Mouse (Mus musculus) forebrain, embryonic 12.5 days (tissue): ENCODE results near the gene Lrrc73. TPM values are rescaled to one million over a fixed set of nuclear protein-coding genes. Genes with fewer than 3 reads are reported as not detected.
A peak's percentile ranks its signal among the peaks of the same experiment; 100 is the strongest.

Source experiments
- ATAC-seq: fragments of 200-750 bp; cut with Nextera tagmentation; 2 replicates; pipeline ENCODE4 v1.8.0; 2017; ENCODE audit warnings: moderate TSS enrichment; ENCODE audit not compliant: low FRiP score
- H3K27ac ChIP-seq: fragments of 300-500 bp; sonication (generic); 2 replicates; pipeline ENCODE4 v1.5.1; 2016; ENCODE audit warnings: mild to moderate bottlenecking
- H3K27me3 ChIP-seq: fragments of 300-500 bp; sonication (generic); 2 replicates; pipeline ENCODE4 v1.6.1; 2016; ENCODE audit warnings: mild to moderate bottlenecking
- H3K36me3 ChIP-seq: fragments of 300-500 bp; sonication (generic); replicated peaks from 2 replicates; pipeline ENCODE4 v1.6.1; 2016; ENCODE audit warnings: mild to moderate bottlenecking
- H3K4me1 ChIP-seq: fragments of 300-500 bp; sonication (generic); 2 replicates; pipeline ENCODE4 v1.6.1; 2016
- H3K4me2 ChIP-seq: fragments of 300-500 bp; sonication (generic); 2 replicates; pipeline ENCODE4 v1.6.1; 2016; ENCODE audit warnings: mild to moderate bottlenecking, moderate library complexity
- H3K4me3 ChIP-seq: fragments of 300-500 bp; sonication (generic); replicated peaks from 2 replicates; pipeline ENCODE4 v1.5.1; 2016; ENCODE audit warnings: mild to moderate bottlenecking
- H3K9ac ChIP-seq: fragments of 300-500 bp; sonication (generic); 2 replicates; pipeline ENCODE4 v1.6.1; 2016; ENCODE audit warnings: mild to moderate bottlenecking
- H3K9me3 ChIP-seq: fragments of 300-500 bp; sonication (generic); 2 replicates; pipeline ENCODE4 v1.6.1; 2016
- WGBS: fragments of 180-500 bp; shearing (Covaris S2); methylation state at CpG from one replicate; pipeline ENCODE4 v1.1.7; 2016; 5-methylcytosine and 5-hydroxymethylcytosine counted together
- polyA plus RNA-seq: library from polyadenylated mRNA; unstranded; fragments of >200 nt; fragmentation: Nextera tagmentation; extraction: Ambion mirVana; gene quantifications from 2 replicates; pipeline ENCODE4 v1.2.1, GENCODE M21; 2016

Gene Lrrc73
- polyA plus RNA-seq, 1 experiment from 2014 or later, result 3.0 TPM

- peaks cover 23% of the 10 kb centered on the region for H3K4me1 ChIP-seq
- 84% methylated on average over 10 of the region's 10 CpGs for WGBS
- H3K27me3 ChIP-seq, result no peaks in the 10 kb centered on the region
- H3K9me3 ChIP-seq, result no peaks in the 10 kb centered on the region
- ATAC-seq, result no peak
- H3K27ac ChIP-seq, result no peak overlapping the region
- H3K36me3 ChIP-seq, result peaks cover 72% of the 10 kb centered on the region
- no peak overlapping the region for H3K9ac ChIP-seq
- H3K4me2 ChIP-seq, result no peak overlapping the region
- H3K4me3 ChIP-seq, result no peak overlapping the region
These were observed 8.8 kb upstream of the Lrrc73 start for GRCm38 (mm10) chr17:46244579-46244978.

- Histone ChIP-seq H3K27me3 (no peaks in the 10 kb centered on the region), H3K9me3 (no peaks in the 10 kb centered on the region), H3K36me3 (peaks cover 68% of the 10 kb centered on the region), H3K4me3 (peak within 1 kb of the TSS; percentile 92), H3K4me2 (peak within 1 kb of the TSS; percentile 76), H3K27ac (peak within 1 kb of the TSS; percentile 84), H3K4me1 (peaks cover 23% of the 10 kb centered on the region), H3K9ac (peak within 1 kb of the TSS; percentile 94)
- under 1% methylated on average over 53 of the region's 53 CpGs for WGBS
- peak; percentile 94 for ATAC-seq
These were observed 5.7 kb upstream of the Lrrc73 start, which contains the start of the genes Polr1c and Yipf3 for GRCm38 (mm10) chr17:46247512-46248188. TSS of gene Polr1c (minus strand) at chr17:46248054. TSS of gene Yipf3 (plus strand) at chr17:46248080.

- ATAC-seq, result no peak; the same call in 1 of the 2 replicates
- peak overlapping the region; percentile 94 for H3K9ac ChIP-seq
- H3K4me1 ChIP-seq, result peaks cover 24% of the 10 kb centered on the region
- H3K36me3 ChIP-seq, result peaks cover 63% of the 10 kb centered on the region
- under 1% methylated on average over 37 of the region's 37 CpGs for WGBS
- no peaks in the 10 kb centered on the region for H3K9me3 ChIP-seq
- peak overlapping the region; percentile 76 for H3K4me2 ChIP-seq
- peak overlapping the region; percentile 84 for H3K27ac ChIP-seq
- H3K4me3 ChIP-seq, result peak overlapping the region; percentile 92
- no peaks in the 10 kb centered on the region for H3K27me3 ChIP-seq
These were observed 5.2 kb upstream of the Lrrc73 start for GRCm38 (mm10) chr17:46248189-46248522.

- WGBS, result 79% methylated on average over 7 of the region's 7 CpGs
- H3K4me3 ChIP-seq, result no peak overlapping the region
These were observed 2.2 kb upstream of the Lrrc73 start for GRCm38 (mm10) chr17:46251174-46251573.

GRCm38 (mm10) chr17:46252571-46253451, 520 bp upstream of the Lrrc73 start:
- peaks cover 46% of the 10 kb centered on the region for H3K36me3 ChIP-seq
- no peaks in the 10 kb centered on the region for H3K9me3 ChIP-seq
- ATAC-seq, result 0 out of 2 replicates have a peak, but pooled peaks have one; percentile 0
- peak overlapping the region; percentile 72 for H3K4me3 ChIP-seq
- H3K4me1 ChIP-seq, result peaks cover 31% of the 10 kb centered on the region
- peak overlapping the region; percentile 99 for H3K4me2 ChIP-seq
- no peak overlapping the region; the same call in 1 of the 2 replicates for H3K27ac ChIP-seq
- peaks cover 23% of the 10 kb centered on the region for H3K27me3 ChIP-seq
- 57% methylated on average over 14 of the region's 14 CpGs for WGBS
- H3K9ac ChIP-seq, result peak overlapping the region; percentile 85

More at GRCm38 (mm10) chr17:46251174-46251573, 2.2 kb upstream of the Lrrc73 start:
- H3K4me1 ChIP-seq, result peaks cover 39% of the 10 kb centered on the region
- no peak overlapping the region for H3K4me2 ChIP-seq
- ATAC-seq, result no peak
- H3K27ac ChIP-seq, result no peak overlapping the region
- H3K9ac ChIP-seq, result no peak overlapping the region
- H3K36me3 ChIP-seq, result peaks cover 33% of the 10 kb centered on the region
- H3K27me3 ChIP-seq, result peaks cover 22% of the 10 kb centered on the region
- H3K9me3 ChIP-seq, result no peaks in the 10 kb centered on the region

GRCm38 (mm10) chr17:46254106-46254505, 775 bp downstream of the Lrrc73 start:
- peak overlapping the region; percentile 99 for H3K4me2 ChIP-seq
- peak overlapping the region; percentile 75 for H3K27ac ChIP-seq
- H3K9ac ChIP-seq, result peak overlapping the region; percentile 85
- no peaks in the 10 kb centered on the region for H3K9me3 ChIP-seq
- peak overlapping the region; percentile 72 for H3K4me3 ChIP-seq
- peaks cover 24% of the 10 kb centered on the region for H3K4me1 ChIP-seq
- H3K27me3 ChIP-seq, result peaks cover 23% of the 10 kb centered on the region
- ATAC-seq, result peak; percentile 67
- peaks cover 59% of the 10 kb centered on the region for H3K36me3 ChIP-seq
- under 1% methylated on average over 40 of the region's 54 CpGs for WGBS

- H3K9ac ChIP-seq, result no peak overlapping the region
- no peak for ATAC-seq
- H3K4me3 ChIP-seq, result peak overlapping the region; percentile 72; the same call in 1 of the 2 replicates
- 36% methylated on average over 6 of the region's 6 CpGs for WGBS
- peaks cover 20% of the 10 kb centered on the region for H3K4me1 ChIP-seq
- peaks cover 60% of the 10 kb centered on the region for H3K36me3 ChIP-seq
- H3K27me3 ChIP-seq, result peaks cover 23% of the 10 kb centered on the region
- no peaks in the 10 kb centered on the region for H3K9me3 ChIP-seq
- H3K4me2 ChIP-seq, result peak overlapping the region; percentile 99
- H3K27ac ChIP-seq, result no peak overlapping the region
These were observed 1.8 kb downstream of the Lrrc73 start for GRCm38 (mm10) chr17:46255147-46255546.

- H3K27ac ChIP-seq, result no peak overlapping the region
- H3K4me3 ChIP-seq, result no peak overlapping the region
- H3K36me3 ChIP-seq, result peaks cover 71% of the 10 kb centered on the region
- H3K9me3 ChIP-seq, result no peaks in the 10 kb centered on the region
- H3K4me1 ChIP-seq, result peaks cover 15% of the 10 kb centered on the region
- no peak for ATAC-seq
- H3K9ac ChIP-seq, result no peak overlapping the region
- H3K4me2 ChIP-seq, result no peak overlapping the region
- WGBS, result 87% methylated on average over 30 of the region's 30 CpGs
- peaks cover 23% of the 10 kb centered on the region for H3K27me3 ChIP-seq
These were observed 5.1 kb downstream of the Lrrc73 start for GRCm38 (mm10) chr17:46258279-46259053.

- Histone ChIP-seq H3K36me3 (peaks cover 83% of the 10 kb centered on the region), H3K27me3 (peaks cover 16% of the 10 kb centered on the region), H3K4me3 (no peak overlapping the region), H3K9ac (no peak overlapping the region), H3K4me1 (peaks cover 7% of the 10 kb centered on the region), H3K27ac (no peak overlapping the region), H3K4me2 (no peak overlapping the region), H3K9me3 (no peaks in the 10 kb centered on the region)
- 88% methylated on average over 17 of the region's 17 CpGs for WGBS
- no peak for ATAC-seq
These were observed 6.3 kb downstream of the Lrrc73 start for GRCm38 (mm10) chr17:46259675-46260074.

- Histone ChIP-seq H3K9me3 (no peaks in the 10 kb centered on the region), H3K4me3 (no peak overlapping the region), H3K9ac (no peak overlapping the region), H3K4me1 (no peaks in the 10 kb centered on the region), H3K27me3 (no peaks in the 10 kb centered on the region), H3K36me3 (peaks cover 90% of the 10 kb centered on the region), H3K4me2 (no peak overlapping the region), H3K27ac (no peak overlapping the region)
- WGBS, result 86% methylated on average over 5 of the region's 5 CpGs
- no peak for ATAC-seq
These were observed 8.9 kb downstream of the Lrrc73 start for GRCm38 (mm10) chr17:46262201-46262694.

GRCm38 (mm10) chr17:46265502-46265901, 12.2 kb downstream of the Lrrc73 start:
- Histone ChIP-seq H3K9me3 (no peaks in the 10 kb centered on the region), H3K9ac (no peak overlapping the region), H3K4me1 (no peaks in the 10 kb centered on the region), H3K4me2 (no peak overlapping the region), H3K27ac (no peak overlapping the region), H3K36me3 (peaks cover 76% of the 10 kb centered on the region), H3K4me3 (no peak overlapping the region), H3K27me3 (no peaks in the 10 kb centered on the region)
- ATAC-seq, result 0 out of 2 replicates have a peak, but pooled peaks have one; percentile 7
- 89% methylated on average over 12 of the region's 12 CpGs for WGBS
